Mouse (Mus musculus) common myeloid progenitor, adult 5-6 weeks (primary cell): ENCODE data around the gene Vsig4. TPM values are rescaled to one million over a fixed set of nuclear protein-coding genes. Genes with fewer than 3 reads are reported as not detected.

Experiments
- ATAC-seq: replicated peaks from 2 replicates; pipeline ENCODE4 v1.8.0; 2016; ENCODE audit warnings: low read depth, mild to moderate bottlenecking, moderate TSS enrichment, inconsistent platforms; ENCODE audit not compliant: poor library complexity, severe bottlenecking
- total RNA-seq: library from RNA; stranded (forward); fragments of 200-1000, 187-1606 nt; gene quantifications from 2 replicates; pipeline ENCODE4 v1.2.3, GENCODE M21; 2017

Gene Vsig4
- 0.49 TPM in 1 of 2 replicates, not detected in the other for total RNA-seq

- ATAC-seq = no peak
Measured at GRCm38 (mm10) chrX:96293338-96293737, at the start of gene Vsig4. Gene Vsig4, minus strand, starts transcription at chrX:96293438.

DNA sequence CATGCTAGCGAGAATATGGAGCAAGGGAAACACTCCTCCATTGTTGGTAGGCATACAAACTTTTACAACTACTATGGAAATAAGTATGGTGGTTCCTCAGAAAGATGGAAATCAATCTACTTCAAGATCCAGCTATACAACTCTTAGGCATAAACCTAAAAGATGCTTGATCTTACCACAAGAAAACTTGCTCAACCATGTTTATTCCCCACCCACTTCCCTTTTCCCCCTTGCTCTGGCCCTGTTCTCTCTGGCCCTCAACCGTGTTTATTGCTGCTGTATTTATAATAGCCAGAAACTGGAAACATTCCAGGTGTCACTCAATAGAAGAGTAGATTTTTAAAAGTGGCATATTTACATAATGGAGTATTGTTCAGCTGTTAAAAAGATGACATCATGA lies 45.9 kb upstream of the Vsig4 start:
- ATAC-seq = no peak

- ATAC-seq = peak; percentile 91
Measured at GRCm38 (mm10) chrX:96329764-96330163, 36.5 kb upstream of the Vsig4 start.

- ATAC-seq = 0 out of 2 replicates have a peak, but pooled peaks have one; percentile 47
Measured at GRCm38 (mm10) chrX:96256509-96256908, 36.7 kb downstream of the Vsig4 start.

GRCm38 (mm10) chrX:96239644-96240043 lies 53.6 kb downstream of the Vsig4 start:
- peak; percentile 89 for ATAC-seq

DNA sequence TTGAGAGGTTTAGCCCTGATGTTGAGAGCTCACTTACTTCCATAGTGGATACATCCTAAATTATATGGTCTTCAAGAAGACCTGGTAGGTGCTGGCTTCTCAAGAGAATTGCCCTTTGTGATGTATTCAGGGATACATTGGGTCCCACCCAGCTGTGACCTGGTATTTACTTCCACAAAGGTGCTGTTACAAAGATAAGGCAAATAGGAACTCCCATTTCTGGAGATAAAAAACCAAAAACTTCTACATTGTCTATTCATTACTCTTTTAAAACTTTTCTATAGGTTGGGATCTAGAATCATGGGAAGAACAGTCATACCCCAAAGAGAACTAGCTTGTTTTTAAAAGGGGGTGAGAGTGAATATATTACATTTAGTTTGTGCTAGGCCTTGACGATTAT lies 54.2 kb downstream of the Vsig4 start:
- no peak for ATAC-seq

DNA sequence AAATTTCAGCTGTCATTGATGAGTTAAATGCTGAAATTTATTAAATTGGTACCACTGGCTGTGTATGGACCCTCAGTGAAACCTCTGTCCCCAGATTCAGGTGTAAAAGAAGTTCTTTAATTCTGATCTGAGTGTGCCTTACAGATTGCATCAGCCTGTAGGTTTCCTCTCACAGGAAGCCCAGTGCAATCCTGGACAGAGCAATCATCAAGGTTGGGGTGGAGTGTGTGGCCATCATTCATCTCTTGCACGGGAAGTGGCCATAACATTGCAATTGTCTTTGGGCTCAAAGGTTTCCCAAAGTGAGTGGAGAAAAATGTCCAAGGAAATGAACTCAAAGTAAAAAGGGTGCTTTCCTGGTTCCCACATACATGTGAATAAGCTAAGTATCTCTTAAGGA lies 57.5 kb downstream of the Vsig4 start:
- no peak for ATAC-seq

DNA sequence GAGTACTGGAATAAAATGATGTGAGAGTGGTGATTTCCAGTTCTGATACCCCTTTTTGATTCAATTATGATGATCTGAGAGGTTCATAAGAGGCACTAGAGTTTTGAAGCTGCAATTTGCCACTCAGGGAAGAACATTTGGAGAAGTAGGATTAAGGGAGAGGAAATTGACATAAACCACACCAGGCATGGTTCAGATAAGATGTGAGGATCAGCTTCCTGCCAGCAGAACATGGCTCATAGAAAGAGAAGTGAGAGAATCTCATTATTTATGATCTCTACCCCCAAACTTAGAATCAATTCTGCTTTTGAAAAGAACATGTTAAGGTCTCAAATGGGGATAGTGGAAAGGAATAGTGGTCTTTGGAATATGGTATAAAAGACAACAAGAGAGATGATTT lies 66.2 kb downstream of the Vsig4 start:
- ATAC-seq = peak; percentile 94

DNA sequence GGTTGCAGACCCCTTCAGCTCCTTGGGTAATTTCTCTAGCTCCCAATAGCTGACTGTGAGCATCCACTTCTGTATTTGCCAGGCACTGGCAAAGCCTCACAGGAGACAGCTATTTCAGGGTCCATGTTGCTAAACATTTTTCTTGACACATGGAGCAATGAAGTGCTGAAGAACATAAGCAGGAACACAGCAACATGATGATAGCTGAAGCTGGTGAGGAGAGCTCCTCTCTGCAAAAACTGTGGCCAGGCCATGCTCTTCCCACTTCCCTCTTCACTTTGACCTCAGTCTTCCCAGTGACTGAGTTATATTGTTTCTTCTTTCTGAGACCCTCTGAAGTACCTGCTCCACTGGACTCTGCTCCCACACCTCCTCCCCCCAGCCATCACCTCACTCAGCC lies 67.8 kb downstream of the Vsig4 start:
- no peak for ATAC-seq

- ATAC-seq = 0 out of 2 replicates have a peak, but pooled peaks have one; percentile 4
Measured at GRCm38 (mm10) chrX:96224210-96224609, 69.0 kb downstream of the Vsig4 start.

GRCm38 (mm10) chrX:96218088-96218487 lies 75.2 kb downstream of the Vsig4 start:
- ATAC-seq = peak; percentile 100

GRCm38 (mm10) chrX:96206872-96207271 lies 86.4 kb downstream of the Vsig4 start:
- no peak for ATAC-seq

DNA sequence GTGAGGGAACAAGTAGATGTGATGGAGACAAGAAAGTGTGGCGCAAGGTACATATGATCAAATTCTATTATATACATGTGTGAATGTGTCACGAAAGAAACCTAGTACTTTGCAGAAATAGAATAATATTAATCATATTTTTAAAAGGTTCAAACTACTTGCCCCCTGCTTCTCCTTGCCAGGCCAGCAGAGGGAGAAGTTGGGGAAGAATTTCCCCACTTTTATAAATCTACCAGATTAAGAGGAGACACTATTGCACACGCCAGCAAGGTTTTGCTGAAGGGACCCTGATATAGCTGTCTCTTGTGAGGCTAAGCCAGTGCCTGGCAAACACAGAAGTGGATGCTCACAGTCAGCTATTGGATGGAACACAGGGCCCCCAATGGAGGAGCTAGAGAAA lies 88.1 kb downstream of the Vsig4 start:
- ATAC-seq = 0 out of 2 replicates have a peak, but pooled peaks have one; percentile 63

Other genes with a start within 250 kb of the Vsig4 start
- 134 and 168 TPM in 2 replicates for gene Msn, start 197.4 kb downstream of the Vsig4 start, total RNA-seq
- gene Heph, start 161.9 kb upstream of the Vsig4 start, total RNA-seq = 0.05 TPM in 1 of 2 replicates, not detected in the other
- not detected in 2 replicates for gene Hsf3, start 162.9 kb upstream of the Vsig4 start, total RNA-seq